Mouse (Mus musculus): ENCODE measurements around the gene Arhgdib.

Arhgdib gene

DNA sequence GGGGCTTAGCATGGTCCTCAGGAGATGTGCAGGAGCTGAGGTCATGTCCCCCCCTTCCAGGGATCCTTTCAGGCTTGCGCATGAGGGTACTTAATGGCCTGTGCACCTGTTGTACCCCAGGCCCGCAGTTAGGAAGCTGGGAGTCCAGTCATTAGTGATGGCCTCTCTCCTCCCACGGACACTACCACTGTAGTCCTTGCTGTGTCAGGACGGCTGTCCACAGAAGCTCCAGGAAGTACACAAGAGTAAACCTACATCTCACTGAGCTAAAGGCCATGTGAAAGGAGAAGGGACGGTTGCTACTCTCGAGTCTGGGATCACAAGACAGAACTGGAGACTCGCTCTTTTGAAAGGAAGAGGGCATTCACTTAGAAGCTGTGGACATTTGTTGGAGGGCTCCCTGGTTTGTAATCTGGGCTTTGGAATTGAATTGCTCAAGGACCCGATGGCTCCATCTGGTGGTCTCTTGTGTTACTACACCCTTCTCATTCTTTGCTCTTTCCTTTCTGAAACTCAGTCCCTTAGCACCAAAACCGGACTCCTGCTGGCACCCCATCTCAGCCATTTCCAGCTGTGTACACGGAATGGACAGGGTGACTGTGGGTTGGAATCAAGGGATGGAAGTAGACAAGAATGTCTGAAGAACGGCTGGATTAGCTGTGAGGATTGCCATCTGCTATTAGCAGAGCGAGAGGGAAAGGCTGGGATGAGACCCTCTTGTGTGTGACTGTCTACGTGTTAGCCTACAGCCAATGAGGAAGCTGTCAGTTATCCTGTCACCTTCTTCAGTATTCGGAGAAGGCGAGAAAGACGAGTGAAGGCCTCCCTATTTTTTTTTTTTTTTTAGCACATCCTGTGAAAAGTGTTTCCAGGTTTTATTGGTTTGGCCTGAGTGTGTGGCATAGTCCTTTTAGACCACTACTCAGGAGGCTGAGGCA is 21.1 kb downstream of the Arhgdib start:
- peak; percentile 40 for DNase-seq (ENCODE audit: low spot score)

DNA sequence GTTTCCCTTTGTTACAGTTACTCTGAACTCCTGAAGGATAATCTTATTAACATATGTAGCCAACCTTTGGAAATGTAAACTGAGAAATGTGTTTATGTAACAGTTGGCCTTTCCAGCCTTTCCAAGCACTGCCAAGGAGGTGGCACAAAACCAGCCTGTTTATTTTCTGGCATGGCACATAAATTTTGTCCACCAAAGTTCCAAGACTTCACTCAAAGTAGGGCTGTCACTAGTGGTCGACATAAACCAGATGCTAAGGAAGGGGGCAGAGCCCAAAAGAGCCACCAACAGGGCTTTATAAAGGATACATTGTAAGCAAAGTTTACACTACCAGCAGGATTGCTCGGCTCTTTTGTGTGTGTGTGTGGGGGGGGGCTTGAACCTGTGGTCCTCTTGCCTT is 23.8 kb downstream of the Arhgdib start:
- no peak for DNase-seq (ENCODE audit: low spot score)

GRCm38 (mm10) chr6:136915721-136916395 is 25.8 kb downstream of the Arhgdib start:
- no peak for DNase-seq (ENCODE audit: low spot score)

DNA sequence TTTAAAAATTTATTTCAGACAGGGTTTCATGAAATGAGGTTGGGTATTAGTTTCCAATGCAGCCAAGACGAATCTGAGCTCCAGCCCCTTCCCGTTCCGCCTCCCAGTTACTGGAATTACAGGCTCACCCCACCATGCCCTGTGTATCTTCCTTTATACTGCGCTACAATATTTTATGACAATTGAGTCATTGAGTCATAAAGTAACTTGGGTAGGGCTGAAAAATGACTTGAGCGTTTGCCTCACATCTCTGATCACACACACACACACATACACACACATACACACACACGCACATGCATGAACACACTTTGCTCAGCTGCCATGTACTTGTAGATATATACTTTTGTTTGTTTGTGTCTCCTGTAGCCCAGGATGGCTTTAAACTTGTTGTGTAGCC is 27.5 kb downstream of the Arhgdib start:
- DNase-seq (ENCODE audit: low spot score): no peak

- no peak for DNase-seq (ENCODE audit: low spot score)
Observed at GRCm38 (mm10) chr6:136913384-136914126, 28.1 kb downstream of the Arhgdib start.

- DNase-seq (ENCODE audit: low spot score): no peak
Observed at GRCm38 (mm10) chr6:136912751-136913265, 28.9 kb downstream of the Arhgdib start.

DNA sequence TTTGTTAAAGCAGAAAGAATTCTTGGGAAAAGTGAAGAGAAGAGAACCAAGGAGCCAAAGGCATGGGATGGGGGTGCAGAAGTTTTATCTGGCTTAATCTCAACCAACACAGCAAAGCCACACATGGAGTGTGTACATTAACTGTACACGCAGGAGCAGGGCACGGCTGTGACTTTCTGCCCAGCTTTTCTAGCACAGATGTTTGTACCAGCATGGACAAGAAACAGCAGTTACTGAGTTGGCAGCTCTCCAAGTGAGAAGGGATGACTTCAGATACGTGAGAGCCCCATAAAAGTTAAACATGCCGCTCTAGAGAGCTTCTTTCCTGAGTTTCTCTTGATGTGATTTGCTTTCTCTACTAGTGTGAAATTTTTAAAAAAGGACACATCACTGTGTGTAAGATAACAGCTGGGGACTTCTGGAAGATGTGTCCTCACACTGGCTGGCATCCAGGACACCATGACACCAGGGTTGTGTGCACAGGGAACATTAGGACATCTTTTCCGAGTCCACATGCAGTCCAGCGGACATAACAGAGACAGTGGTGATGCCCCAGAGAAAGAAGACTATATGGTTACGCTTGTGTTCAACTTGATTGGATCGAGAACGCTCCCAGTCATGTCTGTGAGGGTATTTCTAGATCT is 31.3 kb downstream of the Arhgdib start:
- no peak for DNase-seq (ENCODE audit: low spot score)

DNA sequence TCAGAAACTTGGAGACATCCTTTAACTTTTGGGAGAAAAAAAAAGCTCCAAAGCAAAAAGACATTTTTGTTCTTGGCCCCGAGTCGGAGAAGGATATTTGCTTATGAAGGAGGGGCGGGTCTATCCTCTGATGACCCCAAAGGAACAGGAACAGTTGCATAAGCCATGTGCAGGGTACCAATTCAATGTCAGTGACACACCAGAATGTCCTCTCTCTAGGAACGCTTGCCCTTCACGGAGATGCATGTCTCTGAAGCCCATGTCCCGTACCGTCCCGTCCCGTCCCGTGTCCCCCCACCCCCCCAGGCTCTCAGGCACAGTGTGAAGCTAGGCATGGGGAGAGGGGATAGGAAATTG is 34.8 kb downstream of the Arhgdib start:
- no peak for DNase-seq (ENCODE audit: low spot score)

GRCm38 (mm10) chr6:136906283-136906936 is 35.3 kb downstream of the Arhgdib start:
- DNase-seq (ENCODE audit: low spot score): no peak

- no peak for DNase-seq (ENCODE audit: low spot score)
Observed at GRCm38 (mm10) chr6:136903885-136904470, 37.7 kb downstream of the Arhgdib start.

GRCm38 (mm10) chr6:136902527-136902926 is 39.2 kb downstream of the Arhgdib start:
- no peak for DNase-seq (ENCODE audit: low spot score)

GRCm38 (mm10) chr6:136901010-136901409 is 40.7 kb downstream of the Arhgdib start:
- no peak for DNase-seq (ENCODE audit: low spot score)

- DNase-seq (ENCODE audit: low spot score): no peak
Observed at GRCm38 (mm10) chr6:136900369-136901009, 41.2 kb downstream of the Arhgdib start.

DNA sequence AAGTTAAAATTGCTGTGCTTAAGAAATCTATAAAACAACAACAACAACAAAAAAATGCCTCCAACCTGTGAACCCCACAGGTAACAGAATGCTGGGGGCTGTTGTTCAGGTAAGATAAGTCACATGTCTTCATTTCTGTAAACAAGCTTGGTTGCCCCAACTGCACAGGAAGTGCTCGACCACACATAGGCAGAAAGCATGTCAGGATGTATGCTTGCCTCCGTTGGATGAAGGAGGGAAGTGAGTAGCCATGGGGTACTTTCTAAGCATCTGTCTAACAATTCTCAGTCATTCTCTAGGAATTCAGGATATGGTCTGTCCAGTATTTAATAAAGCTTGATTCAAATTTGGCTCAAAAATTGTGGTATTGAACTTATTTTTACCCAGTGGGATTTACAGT is 42.7 kb downstream of the Arhgdib start:
- DNase-seq (ENCODE audit: low spot score): no peak

DNA sequence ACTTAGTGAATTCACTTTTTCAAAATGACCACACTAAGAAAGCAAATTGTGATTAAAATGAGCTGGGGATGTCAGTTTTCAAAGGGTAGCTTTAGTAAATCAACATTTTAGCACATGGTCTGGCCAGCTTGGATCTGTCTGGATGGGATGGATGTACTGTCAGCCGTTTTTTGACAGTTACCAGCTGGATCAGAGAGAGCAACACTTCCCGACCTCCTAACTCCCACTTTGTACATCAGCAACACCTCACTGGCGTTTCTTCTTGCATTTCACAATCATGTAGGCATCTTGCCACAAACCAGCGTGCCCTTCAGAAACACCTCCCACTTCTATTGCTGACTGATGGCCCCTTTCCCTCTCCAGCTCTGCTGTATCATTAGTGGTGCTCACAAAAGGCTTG is 43.5 kb downstream of the Arhgdib start:
- DNase-seq (ENCODE audit: low spot score): no peak

- DNase-seq (ENCODE audit: low spot score): no peak
Observed at GRCm38 (mm10) chr6:136897789-136898188, 43.9 kb downstream of the Arhgdib start.

- no peak for DNase-seq (ENCODE audit: low spot score)
Observed at GRCm38 (mm10) chr6:136894532-136895339, 47.0 kb downstream of the Arhgdib start.

- DNase-seq (ENCODE audit: low spot score): no peak
Observed at GRCm38 (mm10) chr6:136892002-136892401, 49.7 kb downstream of the Arhgdib start.

DNA sequence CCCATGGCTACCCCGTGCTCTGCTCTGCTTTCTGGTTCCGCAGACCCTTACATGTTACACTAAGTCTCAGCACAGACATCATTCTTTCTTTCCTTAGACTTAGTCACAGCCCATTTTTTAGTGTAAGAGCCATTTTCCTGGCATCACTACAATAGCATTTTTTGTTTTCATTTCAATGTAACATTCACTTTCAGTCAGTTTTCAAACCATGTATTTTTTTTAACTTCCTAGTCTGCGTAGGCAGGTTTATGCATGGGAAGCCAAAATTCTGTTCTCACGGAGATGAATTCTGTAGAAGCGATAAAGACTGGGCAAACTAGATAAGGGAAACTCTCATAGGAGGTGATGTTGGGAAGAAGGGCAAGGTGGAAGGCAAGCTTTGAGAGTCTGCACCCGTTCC is 52.1 kb downstream of the Arhgdib start:
- no peak for DNase-seq (ENCODE audit: low spot score)

DNA sequence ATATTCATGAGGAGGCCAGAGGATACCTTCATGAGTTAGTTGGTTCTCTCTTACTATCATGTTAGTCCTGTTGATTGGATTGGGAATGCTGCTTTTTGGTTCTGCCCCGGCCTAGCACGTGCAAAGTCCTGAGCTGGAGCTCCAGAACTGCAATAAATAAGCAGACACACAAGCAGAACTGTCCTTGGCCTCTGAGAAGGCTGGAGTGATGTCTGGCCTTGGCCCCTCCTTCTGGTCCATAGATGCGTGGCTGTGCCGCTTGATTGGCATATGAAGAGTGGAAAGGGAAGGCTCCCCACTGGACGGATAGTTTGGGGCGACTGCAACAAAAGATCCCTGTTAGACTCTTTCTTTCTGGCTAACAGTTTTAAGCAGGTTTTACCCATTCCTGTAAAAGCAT is 52.6 kb downstream of the Arhgdib start:
- no peak for DNase-seq (ENCODE audit: low spot score)

Data from spleen, adult 12 weeks (tissue).